Mouse (Mus musculus) heart, embryonic 16.5 days (tissue): Measurements from ENCODE around the gene Ankrd54. TPM values are rescaled to one million over a fixed set of nuclear protein-coding genes. Genes with fewer than 3 reads are reported as not detected.

Experiments used
- ATAC-seq: fragments of 200-750 bp; cut with Nextera tagmentation; replicated peaks from 2 replicates; pipeline ENCODE4 v1.8.0; 2017; ENCODE audit warnings: moderate number of reproducible peaks; ENCODE audit not compliant: insufficient read depth, low FRiP score; ENCODE audit errors: extremely low read depth
- H3K27ac ChIP-seq: fragments of 300-500 bp; sonication (generic); 2 replicates; pipeline ENCODE4 v1.5.1; 2014; ENCODE audit warnings: mild to moderate bottlenecking, low read length, control low read depth, moderate library complexity
- H3K27me3 ChIP-seq: fragments of 300-500 bp; sonication (generic); 2 replicates; pipeline ENCODE4 v1.6.1; 2014; ENCODE audit warnings: low read length, mixed read lengths; ENCODE audit not compliant: control insufficient read depth, insufficient read depth
- H3K36me3 ChIP-seq: fragments of 300-500 bp; sonication (generic); 2 replicates; pipeline ENCODE4 v1.6.1; 2014; ENCODE audit not compliant: control insufficient read depth, insufficient read depth
- H3K4me1 ChIP-seq: fragments of 300-500 bp; sonication (generic); 2 replicates; pipeline ENCODE4 v1.6.1; 2014; ENCODE audit warnings: low read length, mixed read lengths; ENCODE audit not compliant: control insufficient read depth, insufficient read depth
- H3K4me2 ChIP-seq: fragments of 300-500 bp; sonication (generic); 2 replicates; pipeline ENCODE4 v1.6.1; 2014; ENCODE audit warnings: low read depth, mild to moderate bottlenecking, control low read depth, low read length
- H3K4me3 ChIP-seq: fragments of 300-500 bp; sonication (generic); 2 replicates; pipeline ENCODE4 v1.5.1; 2014; ENCODE audit warnings: mild to moderate bottlenecking, control low read depth, low read length
- H3K9ac ChIP-seq: fragments of 300-500 bp; sonication (generic); 2 replicates; pipeline ENCODE4 v1.6.1; 2014; ENCODE audit warnings: low read length, control low read depth
- H3K9me3 ChIP-seq: fragments of 300-500 bp; sonication (generic); replicated peaks from 2 replicates; pipeline ENCODE4 v1.6.1; 2016; ENCODE audit warnings: low read length; ENCODE audit not compliant: control insufficient read depth
- WGBS: fragments of 180-500 bp; shearing (Covaris S2); extraction: QIAGEN DNeasy Blood & Tissue Kit; methylation state at CpG from one replicate; pipeline ENCODE4 v1.1.7; 2014; 5-methylcytosine and 5-hydroxymethylcytosine counted together
- polyA plus RNA-seq: library from polyadenylated mRNA; unstranded; fragments of >200 nt; fragmentation: Nextera tagmentation; extraction: Ambion mirVana; gene quantifications from 2 replicates; pipeline ENCODE4 v1.2.1, GENCODE M21; 2015

Gene Ankrd54
- polyA plus RNA-seq, 1 experiment from 2014 or later = 28.5 TPM

DNA sequence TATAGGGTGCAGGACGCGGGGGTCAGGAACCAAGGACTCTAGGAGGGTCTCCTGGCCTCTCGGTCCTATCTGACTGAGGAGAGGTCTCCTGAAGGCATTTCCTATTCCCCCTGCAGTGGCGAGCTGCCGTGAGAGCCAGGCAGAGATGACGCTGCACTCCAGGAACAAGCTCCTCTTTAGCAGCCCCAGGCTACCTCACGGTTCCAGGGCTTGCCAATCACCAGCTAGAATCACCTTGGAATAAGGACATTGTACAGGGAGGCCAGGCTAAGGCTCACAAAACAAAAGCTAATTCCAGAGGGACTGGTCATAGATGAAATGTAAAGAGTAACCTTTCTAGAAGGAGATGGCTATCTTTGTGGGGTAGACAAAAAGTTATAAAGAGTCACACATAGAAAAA, 6.1 kb downstream of the Ankrd54 start:
- Histone ChIP-seq H3K9me3 (no peaks in the 10 kb centered on the region), H3K4me1 (peaks cover 7% of the 10 kb centered on the region), H3K4me3 (no peak overlapping the region), H3K36me3 (peaks cover 59% of the 10 kb centered on the region), H3K9ac (no peak overlapping the region), H3K4me2 (no peak overlapping the region), H3K27ac (no peak overlapping the region), H3K27me3 (no peaks in the 10 kb centered on the region)
- 89% methylated on average over 7 of the region's 7 CpGs for WGBS
- no peak for ATAC-seq

- 82% methylated on average over 2 of the region's 2 CpGs for WGBS
- H3K36me3 ChIP-seq = peaks cover 42% of the 10 kb centered on the region
- no peak overlapping the region for H3K27ac ChIP-seq
- no peak overlapping the region for H3K4me3 ChIP-seq
- H3K9me3 ChIP-seq = no peaks in the 10 kb centered on the region
- H3K27me3 ChIP-seq = 0 out of 2 replicates have a peak, but pooled peaks cover 2% of the 10 kb centered on the region
- H3K4me2 ChIP-seq = no peak overlapping the region
- H3K9ac ChIP-seq = no peak overlapping the region
- ATAC-seq = no peak
- no peaks in the 10 kb centered on the region for H3K4me1 ChIP-seq
Observed at GRCm38 (mm10) chr15:79052366-79052765, 10.3 kb downstream of the Ankrd54 start.

- H3K27ac ChIP-seq = no peak overlapping the region
- ATAC-seq = no peak
- no peaks in the 10 kb centered on the region for H3K9me3 ChIP-seq
- 68% methylated on average over 13 of the region's 13 CpGs for WGBS
- no peaks in the 10 kb centered on the region for H3K4me1 ChIP-seq
- H3K4me2 ChIP-seq = no peak overlapping the region
- H3K36me3 ChIP-seq = peaks cover 42% of the 10 kb centered on the region
- H3K4me3 ChIP-seq = no peak overlapping the region
- H3K27me3 ChIP-seq = 0 out of 2 replicates have a peak, but pooled peaks cover 2% of the 10 kb centered on the region
- H3K9ac ChIP-seq = no peak overlapping the region
Observed at GRCm38 (mm10) chr15:79051461-79052360, 11.0 kb downstream of the Ankrd54 start.

DNA sequence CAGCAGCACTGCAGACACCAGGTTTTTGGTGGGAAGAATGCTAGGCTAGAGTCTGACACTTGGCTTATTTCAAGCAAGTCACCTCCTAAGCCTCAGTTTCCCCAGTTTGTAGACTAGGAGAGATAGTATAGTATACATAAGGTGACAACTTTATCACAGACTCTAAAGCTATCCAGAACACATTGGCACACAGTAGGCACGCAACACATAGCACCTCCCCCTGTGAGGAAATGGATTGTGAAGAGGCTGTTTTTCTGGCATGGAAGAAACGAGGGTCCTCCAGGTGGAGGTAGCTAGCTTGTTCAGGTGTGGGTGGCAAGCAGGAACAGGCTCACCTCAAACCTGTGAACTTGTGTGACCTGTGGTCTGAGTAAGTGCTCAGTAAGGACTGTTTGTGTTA, 11.7 kb downstream of the Ankrd54 start:
- H3K4me3 ChIP-seq = no peak overlapping the region
- H3K4me2 ChIP-seq = no peak overlapping the region
- H3K4me1 ChIP-seq = no peaks in the 10 kb centered on the region
- no peak overlapping the region for H3K27ac ChIP-seq
- no peaks in the 10 kb centered on the region for H3K9me3 ChIP-seq
- H3K27me3 ChIP-seq = 0 out of 2 replicates have a peak, but pooled peaks cover 2% of the 10 kb centered on the region
- peaks cover 35% of the 10 kb centered on the region for H3K36me3 ChIP-seq
- no peak overlapping the region for H3K9ac ChIP-seq
- no peak for ATAC-seq
- 71% methylated on average over 2 of the region's 2 CpGs for WGBS

GRCm38 (mm10) chr15:79050160-79050845, 12.4 kb downstream of the Ankrd54 start:
- Histone ChIP-seq H3K4me1 (no peaks in the 10 kb centered on the region), H3K36me3 (peaks cover 28% of the 10 kb centered on the region), H3K9ac (no peak overlapping the region), H3K4me3 (no peak overlapping the region), H3K9me3 (no peaks in the 10 kb centered on the region), H3K27me3 (0 out of 2 replicates have a peak, but pooled peaks cover 2% of the 10 kb centered on the region), H3K4me2 (no peak overlapping the region), H3K27ac (no peak overlapping the region)
- whole genome bisulfite sequencing = 58% methylated on average over 9 of the region's 9 CpGs
- ATAC-seq = 0 out of 2 replicates have a peak, but pooled peaks have one; percentile 29

- no peak overlapping the region for H3K4me2 ChIP-seq
- WGBS = 62% methylated on average over 4 of the region's 4 CpGs
- H3K9me3 ChIP-seq = no peaks in the 10 kb centered on the region
- H3K4me3 ChIP-seq = no peak overlapping the region
- H3K4me1 ChIP-seq = no peaks in the 10 kb centered on the region
- H3K27me3 ChIP-seq = peaks cover 13% of the 10 kb centered on the region
- H3K36me3 ChIP-seq = peaks cover 8% of the 10 kb centered on the region
- H3K9ac ChIP-seq = no peak overlapping the region
- no peak overlapping the region for H3K27ac ChIP-seq
- ATAC-seq = no peak
Observed at GRCm38 (mm10) chr15:79048186-79048585, 14.5 kb downstream of the Ankrd54 start.

GRCm38 (mm10) chr15:79044837-79045236, 17.9 kb downstream of the Ankrd54 start:
- Histone ChIP-seq H3K4me1 (peaks cover 16% of the 10 kb centered on the region), H3K4me3 (no peak overlapping the region), H3K4me2 (no peak overlapping the region), H3K36me3 (no peaks in the 10 kb centered on the region), H3K27me3 (peaks cover 39% of the 10 kb centered on the region), H3K27ac (no peak overlapping the region), H3K9ac (no peak overlapping the region), H3K9me3 (no peaks in the 10 kb centered on the region)
- ATAC-seq = no peak
- WGBS = 41% methylated on average over 4 of the region's 4 CpGs

DNA sequence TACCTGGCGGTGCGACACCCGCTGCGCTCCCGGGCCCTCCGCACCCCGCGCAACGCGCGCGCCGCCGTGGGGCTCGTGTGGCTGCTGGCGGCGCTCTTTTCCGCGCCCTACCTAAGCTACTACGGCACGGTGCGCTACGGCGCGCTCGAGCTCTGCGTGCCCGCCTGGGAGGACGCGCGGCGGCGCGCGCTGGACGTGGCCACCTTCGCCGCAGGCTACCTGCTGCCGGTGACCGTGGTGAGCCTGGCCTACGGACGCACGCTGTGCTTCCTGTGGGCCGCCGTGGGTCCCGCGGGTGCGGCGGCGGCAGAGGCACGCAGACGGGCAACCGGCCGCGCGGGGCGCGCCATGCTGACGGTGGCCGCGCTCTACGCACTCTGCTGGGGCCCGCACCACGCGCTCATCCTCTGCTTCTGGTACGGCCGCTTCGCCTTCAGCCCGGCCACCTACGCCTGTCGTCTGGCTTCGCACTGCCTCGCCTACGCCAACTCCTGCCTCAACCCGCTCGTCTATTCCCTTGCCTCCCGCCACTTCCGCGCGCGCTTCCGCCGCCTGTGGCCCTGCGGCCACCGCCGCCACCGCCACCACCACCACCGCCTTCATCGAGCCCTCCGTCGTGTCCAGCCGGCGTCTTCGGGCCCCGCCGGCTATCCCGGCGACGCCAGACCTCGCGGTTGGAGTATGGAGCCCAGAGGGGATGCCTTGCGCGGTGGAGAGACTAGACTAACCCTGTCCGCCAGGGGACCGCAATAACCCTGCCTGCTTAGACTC, 19.8 kb downstream of the Ankrd54 start:
- Histone ChIP-seq H3K36me3 (no peaks in the 10 kb centered on the region), H3K27me3 (peaks cover 42% of the 10 kb centered on the region), H3K4me3 (peak overlapping the region; percentile 63), H3K4me1 (peaks cover 19% of the 10 kb centered on the region), H3K4me2 (peak overlapping the region; percentile 95), H3K9me3 (no peaks in the 10 kb centered on the region), H3K9ac (peak overlapping the region; percentile 62), H3K27ac (no peak overlapping the region)
- ATAC-seq = no peak
- WGBS = under 1% methylated on average over 105 of the region's 105 CpGs
